Mouse (Mus musculus) heart, embryonic 12.5 days (tissue): ENCODE data around the gene Phf3. TPM values are rescaled to one million over a fixed set of nuclear protein-coding genes. Genes with fewer than 3 reads are reported as not detected.
A peak's percentile ranks its signal among the peaks of the same experiment; 100 is the strongest.

Experiments used
- ATAC-seq: fragments of 200-750 bp; cut with Nextera tagmentation; 2 replicates; pipeline ENCODE4 v1.8.0; 2017; ENCODE audit warnings: moderate TSS enrichment, moderate library complexity; ENCODE audit not compliant: insufficient number of reproducible peaks, low FRiP score
- H3K27ac ChIP-seq: fragments of 300-500 bp; sonication (generic); 2 replicates; pipeline ENCODE4 v1.5.1; 2016; ENCODE audit warnings: mild to moderate bottlenecking, moderate library complexity; ENCODE audit not compliant: poor library complexity, severe bottlenecking
- H3K27me3 ChIP-seq: fragments of 300-500 bp; sonication (generic); replicated peaks from 2 replicates; pipeline ENCODE4 v1.6.1; 2016; ENCODE audit warnings: mild to moderate bottlenecking, moderate library complexity
- H3K36me3 ChIP-seq: fragments of 300-500 bp; sonication (generic); 2 replicates; pipeline ENCODE4 v1.6.1; 2016; ENCODE audit warnings: mild to moderate bottlenecking, moderate library complexity
- H3K4me1 ChIP-seq: fragments of 300-500 bp; sonication (generic); replicated peaks from 2 replicates; pipeline ENCODE4 v1.6.1; 2016; ENCODE audit warnings: mild to moderate bottlenecking
- H3K4me2 ChIP-seq: fragments of 300-500 bp; sonication (generic); 2 replicates; pipeline ENCODE4 v1.6.1; 2016; ENCODE audit warnings: mild to moderate bottlenecking, moderate library complexity
- H3K4me3 ChIP-seq: fragments of 300-500 bp; sonication (generic); 2 replicates; pipeline ENCODE4 v1.5.1; 2016; ENCODE audit warnings: mild to moderate bottlenecking
- H3K9ac ChIP-seq: fragments of 300-500 bp; sonication (generic); 2 replicates; pipeline ENCODE4 v1.6.1; 2016; ENCODE audit warnings: mild to moderate bottlenecking, moderate library complexity
- H3K9me3 ChIP-seq: fragments of 300-500 bp; sonication (generic); replicated peaks from 2 replicates; pipeline ENCODE4 v1.6.1; 2016; ENCODE audit warnings: mild to moderate bottlenecking, moderate library complexity
- WGBS: fragments of 180-500 bp; shearing (Covaris S2); methylation state at CpG from one replicate; pipeline ENCODE4 v1.1.7; 2016; 5-methylcytosine and 5-hydroxymethylcytosine counted together
- polyA plus RNA-seq: library from polyadenylated mRNA; unstranded; fragments of >200 nt; fragmentation: Nextera tagmentation; extraction: Ambion mirVana; gene quantifications from 2 replicates; pipeline ENCODE4 v1.2.1, GENCODE M21; 2016

Gene Phf3
- polyA plus RNA-seq, 1 experiment from 2014 or later, result 38.2 TPM

- ATAC-seq, result no peak
- WGBS, result 64% methylated on average over 1 of the region's 1 CpGs
- Histone ChIP-seq H3K4me1 (peaks cover 5% of the 10 kb centered on the region), H3K27ac (no peak overlapping the region), H3K36me3 (no peaks in the 10 kb centered on the region), H3K9me3 (0 out of 2 replicates have a peak, but pooled peaks cover 4% of the 10 kb centered on the region), H3K27me3 (no peaks in the 10 kb centered on the region), H3K4me2 (no peak overlapping the region), H3K9ac (no peak overlapping the region), H3K4me3 (no peak overlapping the region)
These were observed 83.5 kb downstream of the Phf3 start for GRCm38 (mm10) chr1:30790220-30790619.

DNA sequence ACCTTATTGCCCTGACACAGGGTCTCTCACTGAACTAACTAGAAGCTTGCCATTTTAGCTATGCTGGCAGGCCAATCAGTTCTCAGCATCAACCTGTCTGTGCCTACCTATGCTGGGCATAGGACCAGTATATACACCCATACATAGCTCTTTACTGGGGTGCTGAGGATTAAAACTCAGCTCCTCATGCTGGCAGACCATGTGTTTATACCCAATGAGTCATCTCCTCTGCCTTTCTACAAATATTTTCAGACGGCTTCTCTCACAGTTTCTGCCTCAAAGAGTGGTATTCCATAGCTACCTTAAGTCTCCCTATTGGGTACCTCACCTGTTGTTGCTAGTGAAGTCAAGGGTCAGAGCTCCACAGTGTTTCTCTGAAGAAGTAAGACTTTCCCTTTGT, 84.0 kb downstream of the Phf3 start:
- H3K4me2 ChIP-seq, result no peak overlapping the region
- no peaks in the 10 kb centered on the region for H3K27me3 ChIP-seq
- no peak overlapping the region for H3K4me3 ChIP-seq
- 0 out of 2 replicates have a peak, but pooled peaks cover 4% of the 10 kb centered on the region for H3K9me3 ChIP-seq
- H3K4me1 ChIP-seq, result peaks cover 5% of the 10 kb centered on the region
- ATAC-seq, result no peak
- WGBS, result 70% methylated on average over 1 of the region's 1 CpGs
- no peak overlapping the region for H3K27ac ChIP-seq
- H3K36me3 ChIP-seq, result no peaks in the 10 kb centered on the region
- H3K9ac ChIP-seq, result no peak overlapping the region

DNA sequence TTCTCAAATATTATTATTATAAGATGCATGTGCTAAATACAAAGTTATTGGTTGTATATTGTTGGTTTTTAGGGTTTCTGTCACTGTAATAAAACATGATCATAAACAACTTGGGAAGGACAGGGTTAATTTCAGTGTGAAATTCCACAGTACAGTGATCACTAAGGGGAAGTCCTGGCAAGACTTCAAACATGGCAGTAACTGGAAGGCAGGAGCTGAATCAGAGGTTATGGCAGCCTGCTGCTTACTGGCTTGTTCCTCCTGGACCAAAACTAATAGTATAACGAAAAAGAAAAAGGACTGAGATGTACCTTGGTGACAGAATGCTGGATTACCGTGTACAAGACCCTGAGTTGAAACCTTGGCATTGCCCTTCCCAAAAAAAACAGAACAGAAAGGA, 84.7 kb downstream of the Phf3 start:
- H3K4me3 ChIP-seq, result no peak overlapping the region
- H3K27me3 ChIP-seq, result no peaks in the 10 kb centered on the region
- H3K9ac ChIP-seq, result no peak overlapping the region
- no peak overlapping the region for H3K4me2 ChIP-seq
- 0 out of 2 replicates have a peak, but pooled peaks cover 4% of the 10 kb centered on the region for H3K9me3 ChIP-seq
- no peak overlapping the region for H3K27ac ChIP-seq
- WGBS, result 59% methylated on average over 2 of the region's 2 CpGs
- H3K36me3 ChIP-seq, result no peaks in the 10 kb centered on the region
- ATAC-seq, result no peak
- H3K4me1 ChIP-seq, result peaks cover 5% of the 10 kb centered on the region

DNA sequence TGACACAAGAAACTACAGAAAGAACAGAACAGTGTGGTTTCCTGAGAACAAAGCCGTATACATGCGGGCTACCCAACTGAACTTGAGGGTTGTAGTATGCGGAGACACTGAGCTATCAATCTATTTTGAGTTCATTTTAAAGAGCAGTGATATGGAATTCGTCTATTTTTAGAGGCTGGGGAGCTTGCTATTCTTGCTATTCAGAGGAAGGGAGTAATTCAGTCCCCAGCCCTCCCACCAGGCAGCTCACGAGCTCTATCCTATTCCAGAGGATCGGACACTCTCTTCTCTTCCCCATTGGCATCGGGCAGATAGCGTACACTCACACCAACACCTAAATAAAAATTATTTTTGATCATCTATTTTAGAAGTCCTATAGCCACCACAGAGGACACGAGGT, 87.1 kb downstream of the Phf3 start:
- H3K27ac ChIP-seq, result peak overlapping the region; percentile 89
- peak overlapping the region; percentile 24 for H3K4me2 ChIP-seq
- no peaks in the 10 kb centered on the region for H3K36me3 ChIP-seq
- no peak overlapping the region for H3K9ac ChIP-seq
- 44% methylated on average over 9 of the region's 9 CpGs for WGBS
- no peaks in the 10 kb centered on the region for H3K27me3 ChIP-seq
- H3K4me1 ChIP-seq, result peaks cover 5% of the 10 kb centered on the region
- peak; percentile 74 for ATAC-seq
- H3K9me3 ChIP-seq, result 0 out of 2 replicates have a peak, but pooled peaks cover 4% of the 10 kb centered on the region
- H3K4me3 ChIP-seq, result no peak overlapping the region

DNA sequence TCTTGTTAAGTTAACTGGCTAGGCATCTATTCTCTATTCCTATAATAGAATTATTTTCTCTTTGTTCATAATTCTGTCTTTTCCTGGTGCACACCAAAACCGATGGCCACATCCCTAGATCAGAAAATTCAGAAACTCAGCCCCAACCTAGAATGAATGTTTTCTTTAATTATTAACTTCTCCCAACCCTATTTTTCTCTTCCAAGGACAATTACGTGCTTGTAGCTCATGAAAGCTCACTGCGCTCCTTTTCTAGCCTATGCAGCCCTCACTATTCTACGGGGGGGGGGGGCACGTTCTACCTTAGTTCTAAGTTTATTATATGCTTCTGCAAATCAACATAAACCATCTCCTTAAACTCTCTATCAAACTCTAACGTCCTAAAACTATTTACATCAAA, 90.0 kb downstream of the Phf3 start:
- Histone ChIP-seq H3K4me2 (no peak overlapping the region), H3K27ac (no peak overlapping the region), H3K4me1 (no peaks in the 10 kb centered on the region; the same call in 1 of the 2 replicates), H3K9ac (no peak overlapping the region), H3K36me3 (no peaks in the 10 kb centered on the region), H3K4me3 (no peak overlapping the region), H3K27me3 (no peaks in the 10 kb centered on the region), H3K9me3 (0 out of 2 replicates have a peak, but pooled peaks cover 4% of the 10 kb centered on the region)
- ATAC-seq, result no peak
- WGBS, result 71% methylated on average over 6 of the region's 6 CpGs

GRCm38 (mm10) chr1:30780293-30780692, 93.4 kb downstream of the Phf3 start:
- 36% methylated on average over 6 of the region's 6 CpGs for WGBS
- Histone ChIP-seq H3K27me3 (no peaks in the 10 kb centered on the region), H3K4me1 (no peaks in the 10 kb centered on the region), H3K27ac (no peak overlapping the region), H3K36me3 (no peaks in the 10 kb centered on the region), H3K4me2 (no peak overlapping the region), H3K9ac (no peak overlapping the region), H3K4me3 (no peak overlapping the region), H3K9me3 (no peaks in the 10 kb centered on the region)
- ATAC-seq, result no peak

DNA sequence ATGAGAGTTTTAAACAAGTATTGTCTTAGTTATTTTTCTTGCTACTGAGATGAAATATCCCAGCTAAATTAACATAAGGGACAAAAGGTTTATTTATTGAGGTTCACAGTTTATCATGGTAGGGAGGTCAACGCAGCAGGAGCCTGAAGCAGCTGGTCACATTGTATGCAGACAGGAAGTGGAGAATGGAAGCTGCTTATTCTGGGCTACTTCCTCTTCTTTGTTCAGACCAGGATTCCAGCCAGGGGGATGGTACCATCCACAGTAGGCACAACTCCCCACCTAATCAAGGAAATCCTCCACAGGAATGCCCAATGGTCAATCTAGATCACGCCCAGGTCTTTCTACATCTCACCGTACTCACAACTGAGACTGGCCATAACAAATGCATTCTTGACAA, 94.2 kb downstream of the Phf3 start:
- 78% methylated on average over 3 of the region's 3 CpGs for WGBS

DNA sequence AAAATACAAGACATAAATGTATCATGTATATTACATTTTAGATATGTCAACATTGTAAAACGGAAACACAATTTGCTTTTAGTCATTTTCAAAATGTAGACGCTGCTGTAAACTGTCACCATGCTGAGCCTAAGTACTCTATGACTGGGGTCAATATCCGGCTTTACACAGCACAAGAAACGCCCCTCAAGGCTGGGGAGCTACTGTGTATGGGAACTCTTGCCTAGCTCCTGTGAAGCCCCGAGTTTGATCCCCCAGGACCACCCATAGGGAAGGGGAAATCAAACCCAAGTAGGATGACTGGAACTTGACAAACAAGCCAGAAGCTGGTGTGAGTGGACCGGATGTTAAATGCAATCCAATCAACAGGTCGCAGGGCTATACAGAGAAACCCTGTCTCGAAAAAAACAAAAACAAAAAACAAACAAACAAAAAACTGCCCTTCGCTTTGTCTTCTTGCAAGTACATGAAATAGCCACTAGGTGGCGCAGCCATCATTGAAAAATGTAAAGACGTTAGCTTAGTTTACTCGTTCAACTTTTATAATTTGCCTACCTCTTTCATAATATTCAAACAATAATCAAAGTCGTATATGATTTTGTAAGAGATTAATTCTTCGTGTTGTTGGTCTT, 95.2 kb downstream of the Phf3 start:
- Histone ChIP-seq H3K4me2 (peak overlapping the region; percentile 44), H3K9me3 (no peaks in the 10 kb centered on the region), H3K27ac (no peak overlapping the region), H3K27me3 (no peaks in the 10 kb centered on the region), H3K9ac (peak overlapping the region; percentile 61), H3K4me3 (no peak overlapping the region), H3K36me3 (no peaks in the 10 kb centered on the region), H3K4me1 (no peaks in the 10 kb centered on the region)
- ATAC-seq, result no peak
- WGBS, result 20% methylated on average over 14 of the region's 14 CpGs

More for the DNA sequence above, 94.2 kb downstream of the Phf3 start:
- no peak overlapping the region for H3K4me3 ChIP-seq
- H3K4me2 ChIP-seq, result no peak overlapping the region
- no peaks in the 10 kb centered on the region for H3K36me3 ChIP-seq
- H3K9ac ChIP-seq, result no peak overlapping the region
- no peaks in the 10 kb centered on the region for H3K9me3 ChIP-seq
- H3K27me3 ChIP-seq, result no peaks in the 10 kb centered on the region
- no peak overlapping the region for H3K27ac ChIP-seq
- no peak for ATAC-seq
- H3K4me1 ChIP-seq, result no peaks in the 10 kb centered on the region

- Histone ChIP-seq H3K4me3 (no peak overlapping the region), H3K27ac (no peak overlapping the region), H3K27me3 (no peaks in the 10 kb centered on the region), H3K9ac (no peak overlapping the region), H3K9me3 (no peaks in the 10 kb centered on the region), H3K4me1 (no peaks in the 10 kb centered on the region), H3K4me2 (no peak overlapping the region), H3K36me3 (no peaks in the 10 kb centered on the region)
- WGBS, result 49% methylated on average over 2 of the region's 2 CpGs
- ATAC-seq, result no peak
These were observed 97.5 kb downstream of the Phf3 start for GRCm38 (mm10) chr1:30776196-30776595.

GRCm38 (mm10) chr1:30773662-30774061, 100.1 kb downstream of the Phf3 start:
- Histone ChIP-seq H3K9ac (no peak overlapping the region), H3K9me3 (no peaks in the 10 kb centered on the region), H3K27me3 (no peaks in the 10 kb centered on the region), H3K4me1 (no peaks in the 10 kb centered on the region), H3K27ac (no peak overlapping the region), H3K36me3 (no peaks in the 10 kb centered on the region), H3K4me2 (no peak overlapping the region), H3K4me3 (no peak overlapping the region)
- 76% methylated on average over 6 of the region's 6 CpGs for WGBS
- no peak for ATAC-seq

DNA sequence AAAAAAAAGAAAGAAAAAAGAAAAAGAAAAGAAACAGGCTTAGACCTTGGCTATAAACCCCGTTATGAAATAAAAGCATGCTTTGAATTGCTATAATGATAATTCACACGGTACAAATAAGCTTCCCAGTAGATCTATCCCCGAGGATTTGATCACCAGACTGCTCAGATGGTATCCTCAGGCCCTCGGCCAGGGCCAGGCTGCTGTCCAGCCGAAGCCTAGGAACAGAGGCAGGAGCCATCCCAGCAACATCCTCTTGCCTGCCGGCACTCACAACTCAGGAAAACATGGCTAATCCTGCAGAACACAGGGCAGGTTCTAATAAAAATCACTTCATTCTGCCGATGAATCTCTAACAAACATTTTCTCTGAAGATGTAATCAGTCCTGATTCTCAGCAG, 100.9 kb downstream of the Phf3 start:
- no peak overlapping the region for H3K4me2 ChIP-seq
- H3K27me3 ChIP-seq, result no peaks in the 10 kb centered on the region
- no peaks in the 10 kb centered on the region for H3K9me3 ChIP-seq
- ATAC-seq, result no peak
- 78% methylated on average over 7 of the region's 7 CpGs for WGBS
- no peaks in the 10 kb centered on the region for H3K36me3 ChIP-seq
- H3K4me1 ChIP-seq, result no peaks in the 10 kb centered on the region
- H3K4me3 ChIP-seq, result no peak overlapping the region
- no peak overlapping the region for H3K27ac ChIP-seq
- no peak overlapping the region for H3K9ac ChIP-seq

- H3K9ac ChIP-seq, result no peak overlapping the region
- H3K27ac ChIP-seq, result no peak overlapping the region
- H3K36me3 ChIP-seq, result no peaks in the 10 kb centered on the region
- H3K27me3 ChIP-seq, result no peaks in the 10 kb centered on the region
- no peak for ATAC-seq
- no peak overlapping the region for H3K4me2 ChIP-seq
- no peaks in the 10 kb centered on the region for H3K9me3 ChIP-seq
- WGBS, result 68% methylated on average over 6 of the region's 6 CpGs
- H3K4me3 ChIP-seq, result no peak overlapping the region
- H3K4me1 ChIP-seq, result no peaks in the 10 kb centered on the region
These were observed 101.9 kb downstream of the Phf3 start for GRCm38 (mm10) chr1:30771772-30772171.
